Mouse (Mus musculus) limb, embryonic 14.5 days (tissue): ENCODE measurements around the gene Edn2. TPM values are rescaled to one million over a fixed set of nuclear protein-coding genes. Genes with fewer than 3 reads are reported as not detected.

Source experiments
- ATAC-seq: fragments of 200-750 bp; cut with Nextera tagmentation; 2 replicates; pipeline ENCODE4 v1.8.0; 2017; ENCODE audit warnings: low read depth, moderate number of reproducible peaks, moderate TSS enrichment; ENCODE audit not compliant: low FRiP score
- DNase-seq: peaks from one replicate; pipeline ENCODE4 v3.0.0-alpha.2; 2015; ENCODE audit warnings: low spot score
- H3K27ac ChIP-seq: fragments of 300-500 bp; sonication (generic); replicated peaks from 2 replicates; pipeline ENCODE4 v1.5.1; 2014; ENCODE audit warnings: low read depth, mild to moderate bottlenecking, low read length, moderate library complexity, mixed read lengths
- H3K27me3 ChIP-seq: fragments of 300-500 bp; sonication (generic); 2 replicates; pipeline ENCODE4 v1.6.1; 2014; ENCODE audit warnings: low read length, mixed read lengths; ENCODE audit not compliant: control insufficient read depth, insufficient read depth
- H3K36me3 ChIP-seq: fragments of 300-500 bp; sonication (generic); 2 replicates; pipeline ENCODE4 v1.6.1; 2014; ENCODE audit warnings: mild to moderate bottlenecking, low read length, moderate library complexity, mixed read lengths; ENCODE audit not compliant: control insufficient read depth, insufficient read depth
- H3K4me1 ChIP-seq: fragments of 300-500 bp; sonication (generic); 2 replicates; pipeline ENCODE4 v1.6.1; 2014; ENCODE audit warnings: antibody characterized with exemption, low read length, mixed read lengths; ENCODE audit not compliant: control insufficient read depth, insufficient read depth
- H3K4me2 ChIP-seq: fragments of 300-500 bp; sonication (generic); replicated peaks from 2 replicates; pipeline ENCODE4 v1.6.1; 2014; ENCODE audit warnings: low read depth, mild to moderate bottlenecking, low read length, moderate library complexity; ENCODE audit not compliant: severe bottlenecking
- H3K4me3 ChIP-seq: fragments of 300-500 bp; sonication (generic); replicated peaks from 2 replicates; pipeline ENCODE4 v1.5.1; 2014; ENCODE audit warnings: low read length
- H3K9ac ChIP-seq: fragments of 300-500 bp; sonication (generic); 2 replicates; pipeline ENCODE4 v1.6.1; 2014; ENCODE audit warnings: mild to moderate bottlenecking, low read depth, low read length, moderate library complexity; ENCODE audit not compliant: severe bottlenecking
- H3K9me3 ChIP-seq: fragments of 300-500 bp; sonication (generic); 2 replicates; pipeline ENCODE4 v1.6.1; 2016; ENCODE audit warnings: low read length; ENCODE audit not compliant: control insufficient read depth
- POLR2A ChIP-seq: fragments of 200-500 bp; IDR thresholded peaks from 2 replicates; pipeline ENCODE4 v1.8.0; 2012; ENCODE audit warnings: inconsistent platforms, mild to moderate bottlenecking, moderate library complexity, borderline replicate concordance; ENCODE audit not compliant: insufficient read depth, insufficient read length; ENCODE audit errors: extremely low read depth
- WGBS: fragments of 180-500 bp; shearing (Covaris S2); extraction: QIAGEN DNeasy Blood & Tissue Kit; methylation state at CpG from one replicate; pipeline ENCODE4 v1.1.7; 2014; 5-methylcytosine and 5-hydroxymethylcytosine counted together
- polyA plus RNA-seq, 2 experiments: library from polyadenylated mRNA; depleted of rRNA in 1 of 2; stranded (reverse) in 1 of 2; unstranded in 1 of 2; fragments of >200 nt; fragmentation: Nextera tagmentation in 1 of 2; extraction: Ambion mirVana in 1 of 2; gene quantifications; 2 replicates each; pipeline versions ENCODE4 v1.2.1 to v1.2.3; 2012 to 2014

The Edn2 gene
- polyA plus RNA-seq, 2 experiments = 2.7 to 2.9 TPM

DNA sequence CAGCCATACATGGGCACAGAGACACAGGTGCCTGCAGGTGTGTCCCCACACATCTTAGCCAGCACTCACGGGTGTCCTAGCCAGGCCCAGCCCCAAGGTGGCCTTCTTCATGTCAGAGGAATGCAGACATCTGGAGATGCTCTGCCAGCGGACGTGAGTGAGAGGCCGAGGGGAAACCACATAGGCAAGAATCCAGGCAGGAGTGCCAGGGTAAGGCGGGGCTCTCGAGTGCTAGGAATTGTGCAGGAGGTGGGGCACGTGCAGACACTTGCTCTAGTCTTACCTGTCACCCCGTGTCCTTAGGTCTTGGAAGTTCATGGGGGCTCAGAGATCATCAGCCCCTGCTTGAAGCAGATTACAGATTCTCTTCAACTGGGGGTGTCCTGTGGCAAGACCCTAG lies 15.1 kb upstream of the Edn2 start:
- no peak for ATAC-seq
- Histone ChIP-seq H3K27ac (no peak overlapping the region), H3K4me1 (no peaks in the 10 kb centered on the region), H3K27me3 (no peaks in the 10 kb centered on the region), H3K9me3 (no peaks in the 10 kb centered on the region), H3K4me3 (no peak overlapping the region), H3K36me3 (no peaks in the 10 kb centered on the region), H3K9ac (no peak overlapping the region), H3K4me2 (no peak overlapping the region)
- 46% methylated on average over 8 of the region's 8 CpGs for WGBS
- no peak for TF ChIP-seq POLR2A
- no peak for DNase-seq

DNA sequence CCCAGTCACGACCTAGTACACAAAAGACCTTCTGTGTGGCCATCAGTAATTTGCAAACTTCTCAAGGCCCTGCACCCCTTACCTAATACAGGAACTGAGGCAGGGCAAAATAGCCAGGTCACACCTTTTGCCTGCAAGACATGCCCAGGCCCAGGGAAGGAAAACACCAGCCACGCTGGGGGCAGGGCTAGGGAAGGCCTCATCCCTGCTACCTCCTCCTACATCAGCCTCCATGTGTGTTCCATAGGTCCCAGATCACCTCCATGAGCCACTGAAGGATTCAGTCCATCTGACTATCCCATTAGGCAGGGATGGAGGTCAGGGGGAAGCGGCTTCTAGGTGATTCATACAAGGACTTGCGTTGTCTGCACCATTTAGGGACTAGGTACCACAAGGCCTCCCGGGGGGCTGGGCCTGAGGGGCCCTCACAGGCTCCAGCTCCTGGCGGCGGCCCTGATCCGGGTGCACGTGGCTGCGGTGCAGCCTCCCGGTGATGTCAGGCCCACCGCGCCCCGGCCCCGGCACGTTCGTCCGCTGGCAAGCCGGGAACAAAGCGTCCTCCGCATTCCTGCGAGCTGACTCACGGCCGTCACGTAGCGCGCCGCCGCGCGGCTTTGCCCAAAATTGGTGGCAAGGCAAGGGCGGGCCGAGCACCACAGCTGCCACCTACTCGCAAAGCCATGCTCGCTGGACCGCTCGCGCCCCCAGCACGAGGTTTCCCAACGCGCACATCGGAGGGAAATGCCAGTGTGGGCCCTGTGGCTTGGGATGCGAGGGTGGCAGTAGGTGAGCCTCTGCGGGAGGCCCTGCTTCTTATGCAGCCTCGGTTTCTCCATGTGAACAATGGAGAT lies 12.5 kb upstream of the Edn2 start:
- Histone ChIP-seq H3K4me3 (peak overlapping the region; percentile 13), H3K27ac (no peak overlapping the region; the same call in 1 of the 2 replicates), H3K9ac (peak overlapping the region; percentile 40), H3K4me1 (no peaks in the 10 kb centered on the region), H3K27me3 (no peaks in the 10 kb centered on the region), H3K4me2 (peak overlapping the region; percentile 46), H3K36me3 (no peaks in the 10 kb centered on the region), H3K9me3 (no peaks in the 10 kb centered on the region)
- peak; percentile 75 for DNase-seq
- 6% methylated on average over 40 of the region's 45 CpGs for WGBS
- TF ChIP-seq POLR2A = no peak
- ATAC-seq = peak; percentile 86

DNA sequence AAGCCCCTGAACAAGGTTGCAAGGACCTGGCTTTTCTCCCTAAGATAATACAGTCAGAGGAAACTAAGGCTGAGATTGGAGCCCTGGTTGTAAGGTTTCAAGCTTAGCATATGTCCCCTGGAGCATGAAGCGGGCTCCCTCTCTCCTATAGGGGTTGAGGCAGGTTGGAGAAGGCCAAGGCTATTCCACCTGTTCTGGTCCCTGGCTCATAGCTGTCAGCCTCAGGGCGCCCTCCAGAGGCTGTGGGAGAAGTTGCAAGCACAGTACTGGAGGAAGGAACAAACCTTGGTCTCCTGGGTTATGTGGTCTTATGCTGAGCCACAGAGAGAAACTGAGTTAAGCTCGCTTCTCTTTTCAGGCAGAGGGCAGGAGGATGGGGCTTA lies 11.9 kb upstream of the Edn2 start:
- ATAC-seq (peak; percentile 38; the same call in 1 of the 2 replicates), DNase-seq (no peak)
- no peaks in the 10 kb centered on the region for H3K4me1 ChIP-seq
- H3K36me3 ChIP-seq = no peaks in the 10 kb centered on the region
- H3K4me2 ChIP-seq = peak overlapping the region; percentile 46
- TF ChIP-seq POLR2A = no peak
- H3K27ac ChIP-seq = no peak overlapping the region
- H3K9me3 ChIP-seq = no peaks in the 10 kb centered on the region
- WGBS = 39% methylated on average over 3 of the region's 3 CpGs
- H3K27me3 ChIP-seq = no peaks in the 10 kb centered on the region
- peak overlapping the region; percentile 13 for H3K4me3 ChIP-seq
- peak overlapping the region; percentile 40; the same call in 1 of the 2 replicates for H3K9ac ChIP-seq

DNA sequence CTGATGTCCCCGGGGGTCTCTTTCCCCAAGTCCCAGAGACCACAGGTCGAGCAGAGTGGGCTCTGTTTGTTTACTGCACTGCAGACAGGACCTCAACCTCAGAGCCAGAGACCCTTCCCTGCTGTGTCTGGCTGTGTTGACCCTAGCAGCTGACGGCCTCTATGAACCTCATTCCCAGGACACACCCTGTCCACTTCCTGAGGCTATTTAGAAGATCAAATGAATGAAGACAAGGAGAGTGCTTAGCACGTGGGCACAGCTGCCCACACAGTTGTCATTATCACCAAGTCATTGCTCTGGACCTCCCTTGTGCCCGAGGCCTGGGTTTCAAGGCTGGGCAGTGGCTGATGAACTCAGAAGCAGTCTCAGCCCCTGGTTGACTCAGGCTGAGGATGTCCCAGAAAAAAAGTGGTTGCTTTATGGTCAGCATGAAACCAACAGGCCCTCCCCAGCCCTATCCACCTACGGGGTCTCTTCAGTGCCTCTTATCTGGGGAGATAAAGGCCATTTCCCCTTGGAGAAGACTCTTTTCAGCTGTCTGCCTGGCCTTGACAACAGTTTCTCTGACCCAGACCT lies 10.6 kb upstream of the Edn2 start:
- H3K4me2 ChIP-seq = no peak overlapping the region
- no peak overlapping the region for H3K27ac ChIP-seq
- H3K27me3 ChIP-seq = no peaks in the 10 kb centered on the region
- 51% methylated on average over 6 of the region's 6 CpGs for WGBS
- TF ChIP-seq POLR2A = no peak
- no peaks in the 10 kb centered on the region for H3K36me3 ChIP-seq
- no peak overlapping the region; the same call in 1 of the 2 replicates for H3K9ac ChIP-seq
- H3K4me3 ChIP-seq = no peak overlapping the region
- DNase-seq (no peak), ATAC-seq (no peak)
- no peaks in the 10 kb centered on the region for H3K9me3 ChIP-seq
- H3K4me1 ChIP-seq = no peaks in the 10 kb centered on the region

DNA sequence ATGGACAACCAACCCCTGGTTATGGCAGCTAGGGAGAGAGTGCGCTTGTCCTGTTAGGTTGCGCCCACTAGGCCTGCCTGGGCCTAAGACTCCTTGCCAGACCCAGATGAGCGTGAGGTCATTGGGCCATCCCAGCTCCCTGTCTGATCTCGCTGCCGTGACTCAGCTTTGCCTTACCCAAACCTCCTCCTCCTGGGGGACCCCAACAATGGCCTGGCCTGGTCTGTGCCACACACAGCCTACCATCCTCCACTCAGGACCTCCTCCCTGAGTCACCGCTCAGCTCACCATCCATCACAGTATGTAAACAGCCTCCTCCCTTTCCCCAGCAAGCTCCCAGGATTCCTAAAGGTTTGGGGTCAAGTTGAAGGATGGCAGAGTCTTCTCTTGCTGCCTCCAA lies 9.1 kb upstream of the Edn2 start:
- ATAC-seq = no peak
- Histone ChIP-seq H3K4me1 (no peaks in the 10 kb centered on the region), H3K9ac (no peak overlapping the region), H3K4me3 (no peak overlapping the region), H3K4me2 (no peak overlapping the region), H3K36me3 (no peaks in the 10 kb centered on the region), H3K27ac (no peak overlapping the region), H3K27me3 (no peaks in the 10 kb centered on the region), H3K9me3 (no peaks in the 10 kb centered on the region)
- no peak for TF ChIP-seq POLR2A
- no peak for DNase-seq
- 84% methylated on average over 6 of the region's 6 CpGs for WGBS
